Mouse (Mus musculus) T-helper 17 cell (primary cell): ENCODE measurements around the gene Fchsd2.

ENCODE experiments used
- in situ Hi-C, 2 experiments: fragments of 300-600 bp; cut with MboI, MseI; formaldehyde crosslinking; loops; 1 replicate in 1 of 2; 2 replicates in 1 of 2; pipeline ENCODE4 v1.15.1; 2025; ENCODE audit warnings: high pct_unique_total_duplicates in 2 of 2

Fchsd2 gene

GRCm38 (mm10) chr7:101272466-101273160, 179.9 kb downstream of the Fchsd2 start:
- in situ Hi-C loops = no loop called here

GRCm38 (mm10) chr7:101282721-101283120, 190.1 kb downstream of the Fchsd2 start:
- in situ Hi-C loops = no loop called here

- in situ Hi-C loops = no loop called here
Observed at GRCm38 (mm10) chr7:101284504-101284903, 191.8 kb downstream of the Fchsd2 start.

GRCm38 (mm10) chr7:101286891-101287290, 194.2 kb downstream of the Fchsd2 start:
- in situ Hi-C loops = no loop called here

- in situ Hi-C loops = no loop called here
Observed at GRCm38 (mm10) chr7:101287820-101288219, 195.2 kb downstream of the Fchsd2 start.

GRCm38 (mm10) chr7:101288436-101288835, 195.8 kb downstream of the Fchsd2 start:
- in situ Hi-C loops = no loop called here

GRCm38 (mm10) chr7:101290401-101290800, 197.7 kb downstream of the Fchsd2 start:
- in situ Hi-C loops = no loop called here

- in situ Hi-C loops = no loop called here
Observed at GRCm38 (mm10) chr7:101291211-101291610, 198.5 kb downstream of the Fchsd2 start.

- in situ Hi-C loops = no loop called here
Observed at GRCm38 (mm10) chr7:101291641-101292040, 199.0 kb downstream of the Fchsd2 start.

GRCm38 (mm10) chr7:101292086-101292485, 199.4 kb downstream of the Fchsd2 start:
- in situ Hi-C loops = no loop called here

- in situ Hi-C loops = no loop called here
Observed at GRCm38 (mm10) chr7:101292696-101293095, 200.0 kb downstream of the Fchsd2 start.

GRCm38 (mm10) chr7:101293138-101293537, 200.5 kb downstream of the Fchsd2 start:
- in situ Hi-C loops = no loop called here

GRCm38 (mm10) chr7:101293611-101294010, 200.9 kb downstream of the Fchsd2 start:
- in situ Hi-C loops = no loop called here

GRCm38 (mm10) chr7:101295438-101295837, 202.8 kb downstream of the Fchsd2 start:
- in situ Hi-C loops = no loop called here

GRCm38 (mm10) chr7:101296252-101297022, 203.8 kb downstream of the Fchsd2 start:
- in situ Hi-C loops = no loop called here

GRCm38 (mm10) chr7:101297023-101297405, 204.4 kb downstream of the Fchsd2 start:
- in situ Hi-C loops = no loop called here

- in situ Hi-C loops = no loop called here
Observed at GRCm38 (mm10) chr7:101298375-101298774, 205.7 kb downstream of the Fchsd2 start.

GRCm38 (mm10) chr7:101301361-101301880, 208.8 kb downstream of the Fchsd2 start:
- in situ Hi-C loops = no loop called here

- in situ Hi-C loops = no loop called here
Observed at GRCm38 (mm10) chr7:101301881-101302456, 209.3 kb downstream of the Fchsd2 start, which contains the start of gene Atg16l2. Atg16l2 (minus strand) TSS chr7:101302251.

- in situ Hi-C loops = no loop called here
Observed at GRCm38 (mm10) chr7:101302691-101303090, 210.0 kb downstream of the Fchsd2 start.

GRCm38 (mm10) chr7:101306841-101307240, 214.2 kb downstream of the Fchsd2 start:
- in situ Hi-C loops = no loop called here

GRCm38 (mm10) chr7:101309985-101310326, 217.3 kb downstream of the Fchsd2 start:
- in situ Hi-C loops = no loop called here
